Mouse (Mus musculus) yolk sac, embryonic 10.5 days (tissue): Measurements from ENCODE around the gene Stradb.

Experiments
- DNase-seq: peaks from one replicate; pipeline ENCODE4 v3.0.0-alpha.2; 2017; ENCODE audit warnings: low spot score

Stradb gene

GRCm38 (mm10) chr1:58961152-58961893 is 12.0 kb upstream of the Stradb start:
- peak; percentile 65 for DNase-seq

GRCm38 (mm10) chr1:58962418-58962817 is 10.9 kb upstream of the Stradb start:
- DNase-seq: no peak

- DNase-seq: no peak
These were observed 10.5 kb upstream of the Stradb start for GRCm38 (mm10) chr1:58962865-58963264.

- DNase-seq: no peak
These were observed 5.8 kb upstream of the Stradb start for GRCm38 (mm10) chr1:58967534-58967933.

GRCm38 (mm10) chr1:58970054-58970453 is 3.3 kb upstream of the Stradb start:
- DNase-seq: peak; percentile 47

- no peak for DNase-seq
These were observed 2.2 kb upstream of the Stradb start for GRCm38 (mm10) chr1:58971097-58971496.

- DNase-seq: no peak
These were observed 414 bp upstream of the Stradb start for GRCm38 (mm10) chr1:58972851-58973365.

- no peak for DNase-seq
These were observed 9.0 kb downstream of the Stradb start for GRCm38 (mm10) chr1:58982276-58982675.

GRCm38 (mm10) chr1:58984586-58984985 is 11.3 kb downstream of the Stradb start:
- DNase-seq: no peak

GRCm38 (mm10) chr1:58993144-58993543 is 19.8 kb downstream of the Stradb start:
- DNase-seq: no peak

- no peak for DNase-seq
These were observed 20.4 kb downstream of the Stradb start for GRCm38 (mm10) chr1:58993723-58994122.

- DNase-seq: no peak
These were observed 22.0 kb downstream of the Stradb start for GRCm38 (mm10) chr1:58995313-58995712.

- DNase-seq: no peak
These were observed 35.9 kb downstream of the Stradb start for GRCm38 (mm10) chr1:59009250-59009649.

- DNase-seq: no peak
These were observed 48.2 kb downstream of the Stradb start for GRCm38 (mm10) chr1:59021556-59021955.

- DNase-seq: no peak
These were observed 64.4 kb downstream of the Stradb start for GRCm38 (mm10) chr1:59037723-59038122.
